Mouse (Mus musculus) forebrain, postnatal 0 days (tissue): ENCODE data around the gene Spata31d1d. TPM values are rescaled to one million over a fixed set of nuclear protein-coding genes. Genes with fewer than 3 reads are reported as not detected.

ENCODE experiments used
- ATAC-seq: fragments of 200-750 bp; cut with Nextera tagmentation; 2 replicates; pipeline ENCODE4 v1.8.0; 2017; ENCODE audit warnings: mild to moderate bottlenecking, moderate library complexity
- DNase-seq: peaks from one replicate; pipeline ENCODE4 v3.0.0-alpha.2; 2015
- H3K27ac ChIP-seq: fragments of 300-500 bp; sonication (generic); 2 replicates; pipeline ENCODE4 v1.5.1; 2014; ENCODE audit warnings: low read depth, mild to moderate bottlenecking, antibody characterized with exemption, low read length, moderate library complexity, mixed read lengths
- H3K27me3 ChIP-seq: fragments of 300-500 bp; sonication (generic); 2 replicates; pipeline ENCODE4 v1.6.1; 2014; ENCODE audit warnings: mild to moderate bottlenecking, low read length, mixed read lengths; ENCODE audit not compliant: insufficient read depth
- H3K36me3 ChIP-seq: fragments of 300-500 bp; sonication (generic); 2 replicates; pipeline ENCODE4 v1.6.1; 2014; ENCODE audit warnings: mild to moderate bottlenecking, moderate library complexity; ENCODE audit not compliant: insufficient read depth
- H3K4me1 ChIP-seq: fragments of 300-500 bp; sonication (generic); 2 replicates; pipeline ENCODE4 v1.6.1; 2014; ENCODE audit warnings: antibody characterized with exemption; ENCODE audit not compliant: insufficient read depth
- H3K4me2 ChIP-seq: fragments of 300-500 bp; sonication (generic); 2 replicates; pipeline ENCODE4 v1.6.1; 2014; ENCODE audit warnings: low read depth, mild to moderate bottlenecking, moderate library complexity
- H3K4me3 ChIP-seq: fragments of 300-500 bp; sonication (generic); 2 replicates; pipeline ENCODE4 v1.5.1; 2014; ENCODE audit warnings: low read depth, low read length, mixed read lengths
- H3K9ac ChIP-seq: fragments of 300-500 bp; sonication (generic); 2 replicates; pipeline ENCODE4 v1.6.1; 2014; ENCODE audit warnings: mild to moderate bottlenecking
- H3K9me3 ChIP-seq: fragments of 300-500 bp; sonication (generic); 2 replicates; pipeline ENCODE4 v1.6.1; 2016; ENCODE audit warnings: low read length
- CTCF ChIP-seq: sonication (generic); IDR thresholded peaks from 2 replicates; pipeline ENCODE4 v1.5.1; 2016; ENCODE audit warnings: antibody characterized with exemption, control low read depth, low read depth
- WGBS: fragments of 180-500 bp; shearing (Covaris S2); extraction: QIAGEN DNeasy Blood & Tissue Kit; methylation state at CpG from one replicate; pipeline ENCODE4 v1.1.7; 2014; 5-methylcytosine and 5-hydroxymethylcytosine counted together
- polyA plus RNA-seq: library from polyadenylated mRNA; unstranded; fragments of >200 nt; fragmentation: Nextera tagmentation; extraction: Ambion mirVana; gene quantifications from 2 replicates; pipeline ENCODE4 v1.2.1, GENCODE M21; 2015
- total RNA-seq: library from RNA; depleted of rRNA; stranded (reverse); fragments of >200 nt; gene quantifications from 2 replicates; pipeline ENCODE4 v1.2.3, GENCODE M21; 2014

Spata31d1d gene
- total and polyA plus RNA-seq, 2 experiments from 2014 or later = not detected

GRCm38 (mm10) chr13:59695781-59696180 is 35.8 kb downstream of the Spata31d1d start:
- Histone ChIP-seq H3K9me3 (no peaks in the 10 kb centered on the region), H3K4me2 (no peak overlapping the region), H3K27ac (no peak overlapping the region), H3K27me3 (no peaks in the 10 kb centered on the region), H3K4me1 (no peaks in the 10 kb centered on the region), H3K9ac (no peak overlapping the region), H3K36me3 (no peaks in the 10 kb centered on the region), H3K4me3 (no peak overlapping the region)
- no peak for DNase-seq
- WGBS = 94% methylated on average over 7 of the region's 7 CpGs
- no peak for TF ChIP-seq CTCF
- ATAC-seq = no peak

DNA sequence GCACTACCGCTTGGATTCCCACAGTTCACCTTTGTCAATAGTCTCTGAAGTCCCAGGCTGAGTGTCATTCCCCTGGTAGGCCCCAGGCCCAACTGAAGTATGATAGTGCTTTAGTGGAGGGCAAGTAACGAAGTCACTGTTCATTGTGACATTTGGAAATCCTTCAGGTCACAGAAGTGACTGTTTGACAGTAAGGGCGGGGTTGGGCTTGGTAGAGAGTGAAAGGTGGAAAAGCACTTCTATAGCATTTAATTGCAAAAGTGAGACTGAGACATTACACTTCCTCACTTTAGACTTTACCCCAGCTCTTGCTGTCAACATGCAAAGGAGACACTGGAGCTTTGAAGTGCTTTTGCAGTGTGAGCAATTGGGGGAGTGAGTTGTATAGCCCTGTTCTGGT is 37.5 kb downstream of the Spata31d1d start, which contains the start of gene 4921517D22Rik:
Gene 4921517D22Rik, minus strand, starts transcription at position 101 of the 400 bp plus-strand sequence.
- Histone ChIP-seq H3K4me1 (no peaks in the 10 kb centered on the region), H3K36me3 (no peaks in the 10 kb centered on the region), H3K27ac (no peak within 1 kb of the TSS), H3K27me3 (no peaks in the 10 kb centered on the region), H3K9ac (no peak within 1 kb of the TSS), H3K9me3 (no peaks in the 10 kb centered on the region), H3K4me2 (no peak within 1 kb of the TSS), H3K4me3 (no peak within 1 kb of the TSS)
- 88% methylated on average over 3 of the region's 3 CpGs for WGBS
- TF ChIP-seq CTCF = no peak
- ATAC-seq (no peak), DNase-seq (no peak)

- no peak for ATAC-seq
- DNase-seq = peak; percentile 16
- Histone ChIP-seq H3K27me3 (no peaks in the 10 kb centered on the region), H3K4me3 (no peak overlapping the region), H3K9ac (no peak overlapping the region), H3K4me1 (no peaks in the 10 kb centered on the region), H3K4me2 (no peak overlapping the region), H3K36me3 (no peaks in the 10 kb centered on the region), H3K27ac (no peak overlapping the region), H3K9me3 (no peaks in the 10 kb centered on the region)
- no peak for TF ChIP-seq CTCF
- WGBS = 41% methylated on average over 10 of the region's 10 CpGs
Measured at GRCm38 (mm10) chr13:59691478-59691877, 40.1 kb downstream of the Spata31d1d start.

DNA sequence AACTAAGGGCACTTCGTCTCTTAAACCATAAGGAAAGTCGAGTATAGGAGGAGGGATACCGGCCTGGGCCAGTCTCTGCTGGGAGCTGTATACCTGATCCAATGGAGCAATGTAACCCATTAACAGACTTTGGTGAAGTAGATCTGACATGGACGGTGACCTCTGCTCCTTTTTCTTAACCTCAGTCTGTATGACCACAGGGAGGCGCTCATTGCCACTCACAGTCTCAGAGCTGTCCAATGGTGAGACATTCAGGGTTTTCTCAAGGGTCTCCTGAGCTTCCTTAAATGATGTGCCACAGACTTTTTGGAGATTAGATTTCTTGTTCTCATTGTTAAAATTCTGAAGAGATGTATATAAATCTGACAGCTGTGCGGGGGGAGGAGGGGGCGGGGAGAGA is 41.0 kb downstream of the Spata31d1d start:
- no peak overlapping the region for H3K4me3 ChIP-seq
- WGBS = 84% methylated on average over 7 of the region's 7 CpGs
- no peak for ATAC-seq
- H3K27me3 ChIP-seq = no peaks in the 10 kb centered on the region
- no peaks in the 10 kb centered on the region for H3K4me1 ChIP-seq
- no peak overlapping the region for H3K27ac ChIP-seq
- DNase-seq = no peak
- H3K4me2 ChIP-seq = no peak overlapping the region
- no peaks in the 10 kb centered on the region for H3K9me3 ChIP-seq
- no peaks in the 10 kb centered on the region for H3K36me3 ChIP-seq
- TF ChIP-seq CTCF = no peak
- H3K9ac ChIP-seq = no peak overlapping the region

- H3K9ac ChIP-seq = no peak overlapping the region
- no peak for DNase-seq
- H3K27ac ChIP-seq = no peak overlapping the region
- no peaks in the 10 kb centered on the region for H3K4me1 ChIP-seq
- no peaks in the 10 kb centered on the region for H3K36me3 ChIP-seq
- H3K4me3 ChIP-seq = no peak overlapping the region
- no peaks in the 10 kb centered on the region for H3K9me3 ChIP-seq
- WGBS = 89% methylated on average over 3 of the region's 3 CpGs
- no peak for TF ChIP-seq CTCF
- H3K27me3 ChIP-seq = no peaks in the 10 kb centered on the region
- H3K4me2 ChIP-seq = no peak overlapping the region
- no peak for ATAC-seq
Measured at GRCm38 (mm10) chr13:59689843-59690242, 41.7 kb downstream of the Spata31d1d start.

GRCm38 (mm10) chr13:59689313-59689712 is 42.2 kb downstream of the Spata31d1d start:
- WGBS = 88% methylated on average over 9 of the region's 9 CpGs
- Histone ChIP-seq H3K27me3 (no peaks in the 10 kb centered on the region), H3K4me1 (no peaks in the 10 kb centered on the region), H3K36me3 (no peaks in the 10 kb centered on the region), H3K9me3 (no peaks in the 10 kb centered on the region), H3K27ac (no peak overlapping the region), H3K4me3 (no peak overlapping the region), H3K9ac (no peak overlapping the region), H3K4me2 (no peak overlapping the region)
- DNase-seq (no peak), ATAC-seq (no peak)
- no peak for TF ChIP-seq CTCF

DNA sequence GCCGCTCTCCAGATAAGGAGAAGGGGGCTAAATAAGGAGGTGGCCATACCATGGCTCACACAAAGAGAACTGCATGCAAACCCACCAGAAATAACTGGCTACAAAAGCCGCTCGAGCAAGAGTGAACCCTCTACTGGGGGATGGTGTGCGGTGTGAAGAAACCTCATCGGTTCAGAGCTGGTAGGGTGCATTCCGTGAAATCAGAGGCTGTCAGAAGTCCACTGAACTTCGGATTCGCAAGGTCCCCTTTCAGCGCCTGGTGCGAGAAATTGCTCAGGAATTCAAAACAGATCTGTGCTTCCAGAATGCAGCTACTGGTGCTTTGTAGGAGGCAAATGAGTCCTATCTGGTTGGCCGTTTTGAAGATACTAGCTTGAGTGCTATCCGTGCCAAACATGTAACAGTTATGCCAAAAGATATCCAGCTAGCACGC is 43.2 kb downstream of the Spata31d1d start:
- no peak for ATAC-seq
- TF ChIP-seq CTCF = no peak
- DNase-seq = no peak

More for the DNA sequence above, 43.2 kb downstream of the Spata31d1d start:
- Histone ChIP-seq H3K9ac (no peak overlapping the region), H3K4me3 (no peak overlapping the region), H3K36me3 (no peaks in the 10 kb centered on the region), H3K9me3 (no peaks in the 10 kb centered on the region), H3K27me3 (no peaks in the 10 kb centered on the region), H3K4me2 (no peak overlapping the region), H3K4me1 (no peaks in the 10 kb centered on the region), H3K27ac (no peak overlapping the region)
- WGBS = 75% methylated on average over 13 of the region's 13 CpGs
